Mouse (Mus musculus): ENCODE data around the gene Pde4d. TPM values are rescaled to one million over a fixed set of nuclear protein-coding genes. Genes with fewer than 3 reads are reported as not detected.

Pde4d gene
- total and polyA plus RNA-seq, 3 experiments = 18.5 to 18.8 TPM; not detected in 1

- H3K4me3 ChIP-seq (ENCODE audit: control insufficient read depth in 1 of 2, insufficient read depth in 1 of 2, low read depth in 2 of 2, low read length in 2 of 2) = no peak overlapping the region
- TF ChIP-seq CHD2 (IDR thresholded peaks at IDR 0.05; ENCODE audit: low read length) (no peak), ZC3H11A (IDR thresholded peaks at IDR 0.05; ENCODE audit: low read depth, low read length) (no peak), EP300 (IDR thresholded peaks at IDR 0.05; ENCODE audit: low read depth in 1 of 2, low read length in 2 of 2) (no peak), E2F4 (IDR thresholded peaks at IDR 0.05; ENCODE audit: borderline replicate concordance, low read depth, low read length) (no peak), ELF1 (IDR thresholded peaks at IDR 0.05; ENCODE audit: low read depth, low read length) (no peak), USF2 (IDR thresholded peaks at IDR 0.05; ENCODE audit: borderline replicate concordance in 1 of 2, insufficient read depth in 1 of 2, low read depth in 1 of 2, low read length in 2 of 2) (no peak), RAD21 (IDR thresholded peaks at IDR 0.05; ENCODE audit: low read depth, low read length) (no peak), NRF1 (IDR thresholded peaks at IDR 0.05; ENCODE audit: insufficient read depth, low read depth, low read length, poor library complexity, severe bottlenecking) (no peak), ZKSCAN1 (IDR thresholded peaks at IDR 0.05; ENCODE audit: low read depth, low read length) (no peak), MAZ (IDR thresholded peaks at IDR 0.05; ENCODE audit: low read depth, low read length) (no peak), TCF12 (IDR thresholded peaks at IDR 0.05; ENCODE audit: low read depth, low read length) (no peak), JUND (IDR thresholded peaks at IDR 0.05; ENCODE audit: low read depth, low read length) (no peak), NELFE (IDR thresholded peaks at IDR 0.05; ENCODE audit: low read depth, low read length) (no peak), MYC (IDR thresholded peaks at IDR 0.05; ENCODE audit: low read depth, low read length) (no peak)
These were observed 686.7 kb downstream of the Pde4d start for GRCm38 (mm10) chr13:109136405-109136804.

GRCm38 (mm10) chr13:109158703-109159102 lies 709.0 kb downstream of the Pde4d start:
- Histone ChIP-seq H3K27me3 (ENCODE audit: control insufficient read depth in 1 of 2, insufficient read depth in 2 of 2, low read length in 2 of 2) (no peaks in the 10 kb centered on the region), H3K36me3 (ENCODE audit: control insufficient read depth in 1 of 2, insufficient read depth in 2 of 2, low read length in 2 of 2) (no peaks in the 10 kb centered on the region), H3K27ac (ENCODE audit: control insufficient read depth, low read depth, low read length) (no peak overlapping the region), H3K4me3 (ENCODE audit: control insufficient read depth in 1 of 2, insufficient read depth in 1 of 2, low read depth in 2 of 2, low read length in 2 of 2) (no peak overlapping the region), H3K4me1 (ENCODE audit: control insufficient read depth in 1 of 2, insufficient read depth in 2 of 2, low read length in 2 of 2) (no peaks in the 10 kb centered on the region), H3K9ac (ENCODE audit: control insufficient read depth, low read depth, low read length, poor library complexity, severe bottlenecking) (no peak overlapping the region), H3K9me3 (replicated peaks; ENCODE audit: insufficient read depth, low read length) (no peaks in the 10 kb centered on the region), H3K79me2 (ENCODE audit: control insufficient read depth, insufficient read depth, low read length, poor library complexity) (no peaks in the 10 kb centered on the region)
- no peak for DNase-seq (ENCODE audit: low read depth, low spot score)
- no peak for TF ChIP-seq USF1 (IDR thresholded peaks at IDR 0.05; ENCODE audit: low read depth, low read length)
- no peak for TF ChIP-seq ZNF384 (IDR thresholded peaks at IDR 0.05; ENCODE audit: low read depth, low read length)
- TF ChIP-seq KAT2A (conservative IDR thresholded peaks at IDR 0.05; ENCODE audit: low read depth, low read length) = no peak
- TF ChIP-seq POLR2AphosphoS5 (IDR thresholded peaks at IDR 0.05; ENCODE audit: borderline replicate concordance, low read depth, low read length) = no peak

More at GRCm38 (mm10) chr13:109136405-109136804, 686.7 kb downstream of the Pde4d start:
- Histone ChIP-seq H3K36me3 (ENCODE audit: control insufficient read depth in 1 of 2, insufficient read depth in 2 of 2, low read length in 2 of 2) (no peaks in the 10 kb centered on the region), H3K27ac (ENCODE audit: control insufficient read depth, low read depth, low read length) (no peak overlapping the region), H3K79me2 (ENCODE audit: control insufficient read depth, insufficient read depth, low read length, poor library complexity) (no peaks in the 10 kb centered on the region), H3K9ac (ENCODE audit: control insufficient read depth, low read depth, low read length, poor library complexity, severe bottlenecking) (no peak overlapping the region), H3K4me1 (ENCODE audit: control insufficient read depth in 1 of 2, insufficient read depth in 2 of 2, low read length in 2 of 2) (no peaks in the 10 kb centered on the region), H3K27me3 (ENCODE audit: control insufficient read depth in 1 of 2, insufficient read depth in 2 of 2, low read length in 2 of 2) (no peaks in the 10 kb centered on the region), H3K9me3 (replicated peaks; ENCODE audit: insufficient read depth, low read length) (no peaks in the 10 kb centered on the region)
- DNase-seq (ENCODE audit: low read depth, low spot score) = no peak

Measured in MEL (cell line).